Mouse (Mus musculus) stomach, embryonic 16.5 days (tissue): ENCODE measurements at regions not wholly inside any gene's neighbourhood (a gene's known extent, or its start where the extent isn't known, plus 50 kb on each side); places are given as distances from the start of the nearest gene placed in this dataset.

Source experiments
- ATAC-seq: fragments of 200-750 bp; cut with Nextera tagmentation; 2 replicates; pipeline ENCODE4 v1.8.0; 2017; ENCODE audit warnings: moderate number of reproducible peaks, moderate TSS enrichment; ENCODE audit not compliant: insufficient read depth, low FRiP score
- H3K27ac ChIP-seq: fragments of 300-500 bp; sonication (generic); 2 replicates; pipeline ENCODE4 v1.5.1; 2014; ENCODE audit warnings: low read length
- H3K27me3 ChIP-seq: fragments of 300-500 bp; sonication (generic); 2 replicates; pipeline ENCODE4 v1.6.1; 2014; ENCODE audit warnings: low read length, control low read depth, mixed read lengths; ENCODE audit not compliant: control insufficient read depth, insufficient read depth
- H3K36me3 ChIP-seq: fragments of 300-500 bp; sonication (generic); 2 replicates; pipeline ENCODE4 v1.6.1; 2014; ENCODE audit warnings: low read length; ENCODE audit not compliant: control insufficient read depth, insufficient read depth
- H3K4me1 ChIP-seq: fragments of 300-500 bp; sonication (generic); 2 replicates; pipeline ENCODE4 v1.6.1; 2014; ENCODE audit warnings: low read length, control low read depth, mixed read lengths; ENCODE audit not compliant: control insufficient read depth, insufficient read depth
- H3K4me2 ChIP-seq: fragments of 300-500 bp; sonication (generic); 2 replicates; pipeline ENCODE4 v1.6.1; 2014; ENCODE audit warnings: low read depth, low read length, mixed read lengths
- H3K4me3 ChIP-seq: fragments of 300-500 bp; sonication (generic); replicated peaks from 2 replicates; pipeline ENCODE4 v1.5.1; 2014; ENCODE audit warnings: mild to moderate bottlenecking, low read length
- H3K9ac ChIP-seq: fragments of 300-500 bp; sonication (generic); 2 replicates; pipeline ENCODE4 v1.6.1; 2014; ENCODE audit warnings: low read length
- H3K9me3 ChIP-seq: fragments of 300-500 bp; sonication (generic); replicated peaks from 2 replicates; pipeline ENCODE4 v1.6.1; 2016; ENCODE audit warnings: low read length, control low read depth; ENCODE audit not compliant: control insufficient read depth
- WGBS: fragments of 180-500 bp; shearing (Covaris S2); extraction: QIAGEN DNeasy Blood & Tissue Kit; methylation state at CpG from one replicate; pipeline ENCODE4 v1.1.7; 2014; 5-methylcytosine and 5-hydroxymethylcytosine counted together

DNA sequence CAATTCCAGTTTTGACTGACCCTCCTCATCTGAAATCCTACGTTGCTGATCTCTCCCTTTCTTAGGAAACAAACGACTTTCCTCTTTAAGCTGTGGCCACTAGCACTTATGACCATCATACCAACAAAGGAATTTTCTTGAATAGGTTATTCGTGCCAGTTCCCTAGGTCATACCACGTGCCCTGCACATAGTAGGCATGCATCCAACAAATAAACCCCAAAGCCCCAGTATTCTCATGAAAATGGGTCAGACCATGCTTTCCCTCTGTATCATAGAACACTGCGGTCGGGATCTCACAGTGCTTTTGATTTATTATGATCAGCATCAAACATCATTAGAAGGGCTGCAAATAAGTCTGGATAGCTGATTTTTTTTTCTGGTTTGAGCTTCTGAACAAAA is 139.4 kb downstream of the Emp1 start:
- no peak for ATAC-seq
- no peak overlapping the region for H3K4me2 ChIP-seq
- H3K4me1 ChIP-seq, result no peaks in the 10 kb centered on the region
- H3K9me3 ChIP-seq, result no peaks in the 10 kb centered on the region
- no peak overlapping the region for H3K27ac ChIP-seq
- H3K4me3 ChIP-seq, result no peak overlapping the region
- 78% methylated on average over 6 of the region's 6 CpGs for WGBS
- no peak overlapping the region for H3K9ac ChIP-seq
- no peaks in the 10 kb centered on the region for H3K27me3 ChIP-seq
- no peaks in the 10 kb centered on the region for H3K36me3 ChIP-seq

DNA sequence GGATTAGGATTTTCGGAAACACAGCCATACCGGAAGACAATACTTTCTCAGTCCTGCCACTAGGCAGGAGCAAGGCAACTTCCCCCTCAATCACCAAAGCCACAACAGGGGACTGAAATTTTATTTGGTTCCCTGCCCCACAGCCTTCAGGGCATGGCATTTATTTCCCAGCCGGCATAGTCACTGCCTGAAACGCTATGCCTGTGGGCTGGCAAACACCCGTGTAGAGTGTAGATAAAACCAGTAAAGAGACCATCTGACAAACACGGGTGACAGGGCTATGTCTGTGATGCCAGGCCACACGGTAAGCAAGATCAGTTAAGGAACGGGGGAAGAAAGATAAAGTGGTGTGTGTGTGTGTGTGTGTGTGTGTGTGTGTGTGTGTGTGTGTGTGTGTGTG is 140.1 kb downstream of the Emp1 start:
- no peak overlapping the region for H3K4me3 ChIP-seq
- H3K27me3 ChIP-seq, result no peaks in the 10 kb centered on the region
- H3K4me2 ChIP-seq, result no peak overlapping the region
- 63% methylated on average over 8 of the region's 8 CpGs for WGBS
- H3K4me1 ChIP-seq, result no peaks in the 10 kb centered on the region
- no peak overlapping the region for H3K27ac ChIP-seq
- H3K9me3 ChIP-seq, result no peaks in the 10 kb centered on the region
- H3K36me3 ChIP-seq, result no peaks in the 10 kb centered on the region
- no peak overlapping the region for H3K9ac ChIP-seq
- ATAC-seq, result no peak

GRCm38 (mm10) chr6:135518710-135519437 is 156.5 kb downstream of the Emp1 start:
- Histone ChIP-seq H3K4me1 (no peaks in the 10 kb centered on the region), H3K27ac (no peak overlapping the region), H3K36me3 (no peaks in the 10 kb centered on the region), H3K9me3 (no peaks in the 10 kb centered on the region), H3K4me2 (no peak overlapping the region), H3K4me3 (no peak overlapping the region), H3K27me3 (no peaks in the 10 kb centered on the region), H3K9ac (no peak overlapping the region)
- WGBS, result 75% methylated on average over 4 of the region's 4 CpGs
- ATAC-seq, result no peak

DNA sequence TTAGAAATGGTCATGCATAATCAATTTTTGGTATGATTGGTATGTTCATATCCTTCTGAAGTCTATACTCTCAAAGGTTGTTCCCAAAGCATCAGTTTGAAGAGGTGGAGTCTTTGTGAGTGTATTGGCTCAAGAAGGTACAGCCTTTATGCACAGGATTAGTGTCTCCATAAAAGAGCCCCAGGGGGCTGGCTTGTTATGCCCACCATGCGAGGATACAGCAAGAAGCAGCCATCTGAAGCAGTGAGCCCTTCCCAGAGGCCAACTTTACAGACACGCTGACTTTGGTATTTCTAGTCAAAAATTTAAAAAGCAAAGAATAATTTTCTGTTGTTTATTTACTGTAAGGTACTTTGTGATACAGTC is 157.1 kb downstream of the Emp1 start:
- ATAC-seq, result no peak
- Histone ChIP-seq H3K4me3 (no peak overlapping the region), H3K27ac (no peak overlapping the region), H3K9me3 (no peaks in the 10 kb centered on the region), H3K9ac (no peak overlapping the region), H3K4me2 (no peak overlapping the region), H3K36me3 (no peaks in the 10 kb centered on the region), H3K4me1 (no peaks in the 10 kb centered on the region), H3K27me3 (no peaks in the 10 kb centered on the region)
- WGBS, result 81% methylated on average over 2 of the region's 2 CpGs

GRCm38 (mm10) chr6:135520868-135521267 is 158.5 kb downstream of the Emp1 start:
- Histone ChIP-seq H3K9me3 (no peaks in the 10 kb centered on the region), H3K9ac (no peak overlapping the region), H3K27me3 (no peaks in the 10 kb centered on the region), H3K27ac (no peak overlapping the region), H3K4me2 (no peak overlapping the region), H3K4me1 (no peaks in the 10 kb centered on the region), H3K36me3 (no peaks in the 10 kb centered on the region), H3K4me3 (no peak overlapping the region)
- no peak for ATAC-seq
- WGBS, result 56% methylated on average over 2 of the region's 2 CpGs

- no peak for ATAC-seq
- H3K4me2 ChIP-seq, result no peak overlapping the region
- H3K4me3 ChIP-seq, result no peak overlapping the region
- 66% methylated on average over 5 of the region's 5 CpGs for WGBS
- no peaks in the 10 kb centered on the region for H3K4me1 ChIP-seq
- H3K9me3 ChIP-seq, result no peaks in the 10 kb centered on the region
- H3K27ac ChIP-seq, result no peak overlapping the region
- no peaks in the 10 kb centered on the region for H3K36me3 ChIP-seq
- H3K9ac ChIP-seq, result no peak overlapping the region
- H3K27me3 ChIP-seq, result no peaks in the 10 kb centered on the region
Observed at GRCm38 (mm10) chr6:135524886-135525285, 162.5 kb downstream of the Emp1 start.

DNA sequence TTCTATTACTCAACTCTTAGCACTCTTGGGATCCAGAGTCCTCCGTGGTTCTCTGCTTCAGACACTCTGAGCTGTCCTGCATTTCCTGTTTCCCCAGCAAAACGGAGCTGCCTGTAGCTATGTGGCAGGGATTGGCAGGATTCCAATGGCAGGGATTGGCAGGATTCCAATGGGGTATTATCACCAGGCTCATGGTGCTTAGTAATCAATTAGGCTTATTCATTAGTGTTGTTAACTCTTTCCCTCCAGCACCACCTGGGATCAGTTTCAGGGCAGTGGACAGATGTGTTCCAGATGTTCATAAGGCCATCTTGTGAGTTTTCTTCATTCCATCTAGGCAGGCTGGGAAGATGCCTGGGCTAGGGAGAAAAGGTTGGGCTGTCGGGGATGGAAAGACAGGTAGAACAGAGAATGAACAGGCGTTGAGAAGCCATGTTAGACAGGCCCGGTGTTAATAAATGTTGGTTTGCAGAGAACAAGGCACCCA is 163.5 kb downstream of the Emp1 start:
- no peak overlapping the region; the same call in 1 of the 2 replicates for H3K4me2 ChIP-seq
- no peaks in the 10 kb centered on the region for H3K36me3 ChIP-seq
- no peak overlapping the region for H3K27ac ChIP-seq
- H3K9ac ChIP-seq, result no peak overlapping the region
- H3K27me3 ChIP-seq, result no peaks in the 10 kb centered on the region
- no peaks in the 10 kb centered on the region for H3K4me1 ChIP-seq
- ATAC-seq, result peak; percentile 89; the same call in 1 of the 2 replicates
- 39% methylated on average over 5 of the region's 5 CpGs for WGBS
- H3K9me3 ChIP-seq, result no peaks in the 10 kb centered on the region
- no peak overlapping the region for H3K4me3 ChIP-seq

- no peak overlapping the region for H3K4me2 ChIP-seq
- H3K4me1 ChIP-seq, result no peaks in the 10 kb centered on the region
- H3K27ac ChIP-seq, result no peak overlapping the region
- 0 out of 2 replicates have a peak, but pooled peaks have one; percentile 42 for ATAC-seq
- H3K9ac ChIP-seq, result no peak overlapping the region
- H3K27me3 ChIP-seq, result no peaks in the 10 kb centered on the region
- H3K4me3 ChIP-seq, result no peak overlapping the region
- 82% methylated on average over 24 of the region's 24 CpGs for WGBS
- H3K9me3 ChIP-seq, result no peaks in the 10 kb centered on the region
- H3K36me3 ChIP-seq, result no peaks in the 10 kb centered on the region
Observed at GRCm38 (mm10) chr6:135526460-135527160, 164.3 kb downstream of the Emp1 start.

DNA sequence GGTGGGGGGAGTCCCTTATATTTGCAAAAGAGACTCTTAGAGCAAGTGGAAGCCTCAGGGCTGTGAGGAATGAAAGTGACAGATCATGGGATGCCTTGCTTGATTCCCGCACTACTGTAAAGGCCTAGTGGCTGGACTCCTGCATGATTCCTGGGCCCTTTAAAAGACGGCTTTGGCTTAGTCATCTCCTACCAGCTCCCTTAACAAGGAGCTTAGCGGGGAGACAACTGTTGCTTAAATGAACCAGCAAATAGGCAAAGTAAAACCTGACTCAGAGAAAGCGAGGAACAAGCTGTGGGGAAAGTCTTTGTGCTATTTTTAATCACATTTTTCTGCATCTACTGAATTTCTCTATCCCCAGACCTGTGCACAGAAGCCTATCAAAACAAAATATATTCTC is 165.5 kb downstream of the Emp1 start:
- Histone ChIP-seq H3K9me3 (no peaks in the 10 kb centered on the region), H3K4me2 (no peak overlapping the region), H3K4me1 (no peaks in the 10 kb centered on the region), H3K4me3 (no peak overlapping the region), H3K36me3 (no peaks in the 10 kb centered on the region), H3K27ac (no peak overlapping the region), H3K9ac (no peak overlapping the region), H3K27me3 (no peaks in the 10 kb centered on the region)
- 78% methylated on average over 4 of the region's 4 CpGs for WGBS
- no peak for ATAC-seq
